Mouse (Mus musculus): Measurements from ENCODE around the gene Gm3259. TPM values are rescaled to one million over a fixed set of nuclear protein-coding genes. Genes with fewer than 3 reads are reported as not detected.
"Not testable (repeated sequence)": the region's sequence is repeated elsewhere in the genome, so short reads cannot be mapped to it uniquely, and the experiment has no call there.

Gene Gm3259
- not detected in 2 replicates for total RNA-seq (2017)

DNA sequence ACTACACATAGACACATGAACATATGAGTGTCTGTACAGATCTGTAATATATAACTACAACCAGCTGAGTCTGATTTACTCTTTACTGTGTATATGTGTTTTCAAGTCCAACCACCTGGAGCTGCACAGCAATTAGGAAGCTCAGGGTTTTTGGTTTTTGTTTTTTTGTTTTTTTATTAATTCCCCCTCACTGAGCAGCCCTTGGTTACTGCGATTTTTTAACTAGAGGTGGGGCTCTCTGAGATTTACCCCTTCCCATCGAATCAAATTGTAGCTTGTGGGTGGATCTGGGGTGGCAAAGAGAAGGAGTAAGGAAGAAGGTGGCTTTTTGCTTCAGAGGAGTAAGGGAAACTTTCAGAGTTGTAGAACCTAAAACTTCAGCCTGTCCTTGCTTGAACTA lies at the start of gene Gm3259:
Gene Gm3259, plus strand, starts transcription at position 301 of the 400 bp plus-strand sequence.
- not testable (repeated sequence) for ATAC-seq (replicated peaks in 1 of 2; ENCODE audit: insufficient read depth in 1 of 2, low FRiP score in 2 of 2, low TSS enrichment in 1 of 2, low read depth in 1 of 2, poor library complexity in 2 of 2, severe bottlenecking in 2 of 2)

DNA sequence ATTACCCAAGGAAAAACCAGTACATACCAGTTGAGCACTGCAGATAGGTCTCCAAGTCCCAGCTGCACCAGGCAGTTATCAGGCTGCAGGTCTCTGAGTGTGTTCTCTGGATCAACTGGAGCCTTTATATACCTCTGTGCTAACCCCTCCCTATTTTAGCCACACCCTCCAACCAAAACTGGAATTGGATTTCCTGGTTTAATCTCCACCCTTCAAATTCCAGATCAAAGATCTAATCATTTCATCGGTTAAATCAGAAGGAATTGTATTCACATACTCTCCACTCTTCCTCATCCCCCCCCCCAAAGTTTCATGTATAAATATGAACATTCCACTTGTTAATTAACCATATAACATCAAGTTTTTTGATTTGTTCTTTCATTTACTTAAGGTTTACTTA lies 33.0 kb upstream of the Gm3259 start, which contains the start of gene Gm10424:
Gene Gm10424, minus strand, starts transcription at position 101 of the 400 bp plus-strand sequence.
- not testable (repeated sequence) for ATAC-seq (replicated peaks in 1 of 2; ENCODE audit: insufficient read depth in 1 of 2, low FRiP score in 2 of 2, low TSS enrichment in 1 of 2, low read depth in 1 of 2, poor library complexity in 2 of 2, severe bottlenecking in 2 of 2)

Other genes with a start within 250 kb of the Gm3259 start
- gene Gm7942, start 199.0 kb upstream of the Gm3259 start, total RNA-seq (2017), result not detected in 2 replicates
- gene Gm16513, start 123.3 kb upstream of the Gm3259 start, total RNA-seq (2017), result not detected in 2 replicates
- gene Gm10424, start 33.1 kb upstream of the Gm3259 start, total RNA-seq (2017), result not detected in 2 replicates
- not detected in 2 replicates for gene D5Ertd577e, start 150.9 kb downstream of the Gm3259 start, total RNA-seq (2017)
- gene Gm3286, start 204.8 kb downstream of the Gm3259 start, total RNA-seq (2017), result not detected in 2 replicates